Mouse (Mus musculus): ENCODE measurements around the gene Irf2bpl. TPM values are rescaled to one million over a fixed set of nuclear protein-coding genes. Genes with fewer than 3 reads are reported as not detected.

The Irf2bpl gene
- polyA plus RNA-seq, 1 experiment = 59.1 TPM

- Histone ChIP-seq H3K36me3 (ENCODE audit: control insufficient read depth, insufficient read depth) (peaks cover 6% of the 10 kb centered on the region), H3K4me2 (ENCODE audit: low read depth) (peak overlapping the region; percentile 95), H3K79me2 (ENCODE audit: control insufficient read depth, insufficient read depth) (peaks cover 56% of the 10 kb centered on the region), H3K27me3 (ENCODE audit: control insufficient read depth, insufficient read depth, insufficient read length) (no peaks in the 10 kb centered on the region), H3ac (ENCODE audit: control insufficient read depth, insufficient read length) (no peak overlapping the region), H3K4me3 (peak overlapping the region; percentile 94)
- TF ChIP-seq TCF3 (IDR thresholded peaks at IDR 0.05; ENCODE audit: insufficient read length, low read depth) (no peak), MYOD1 (IDR thresholded peaks at IDR 0.05; ENCODE audit: control insufficient read depth in 1 of 3, insufficient read length in 2 of 3, low read depth in 2 of 3) (no peak), MYOG (IDR thresholded peaks at IDR 0.05; ENCODE audit: control insufficient read depth in 1 of 3, insufficient read depth in 1 of 3, insufficient read length in 2 of 3, low read depth in 2 of 3) (no peak), E2F4 (IDR thresholded peaks at IDR 0.05; ENCODE audit: insufficient read depth) (no peak), REST (IDR thresholded peaks at IDR 0.05; ENCODE audit: insufficient read depth, insufficient read length) (no peak)
These were observed 4.4 kb downstream of the Irf2bpl start for GRCm38 (mm10) chr12:86880090-86880723.

GRCm38 (mm10) chr12:86879446-86880085, 5.0 kb downstream of the Irf2bpl start:
- TF ChIP-seq POLR2A (IDR thresholded peaks at IDR 0.05; ENCODE audit: insufficient read length, low read depth) (peak; percentile 13), CEBPB (IDR thresholded peaks at IDR 0.05; ENCODE audit: insufficient read depth, poor library complexity, severe bottlenecking) (no peak), TCF3 (IDR thresholded peaks at IDR 0.05; ENCODE audit: insufficient read length, low read depth) (no peak)
- Histone ChIP-seq H3K36me3 (ENCODE audit: control insufficient read depth, insufficient read depth) (peaks cover 6% of the 10 kb centered on the region), H3K4me3 (peak overlapping the region; percentile 94), H3K4me2 (ENCODE audit: low read depth) (peak overlapping the region; percentile 95), H3ac (ENCODE audit: control insufficient read depth, insufficient read length) (no peak overlapping the region), H3K79me2 (ENCODE audit: control insufficient read depth, insufficient read depth) (peaks cover 53% of the 10 kb centered on the region), H3K27me3 (ENCODE audit: control insufficient read depth, insufficient read depth, insufficient read length) (no peaks in the 10 kb centered on the region)

DNA sequence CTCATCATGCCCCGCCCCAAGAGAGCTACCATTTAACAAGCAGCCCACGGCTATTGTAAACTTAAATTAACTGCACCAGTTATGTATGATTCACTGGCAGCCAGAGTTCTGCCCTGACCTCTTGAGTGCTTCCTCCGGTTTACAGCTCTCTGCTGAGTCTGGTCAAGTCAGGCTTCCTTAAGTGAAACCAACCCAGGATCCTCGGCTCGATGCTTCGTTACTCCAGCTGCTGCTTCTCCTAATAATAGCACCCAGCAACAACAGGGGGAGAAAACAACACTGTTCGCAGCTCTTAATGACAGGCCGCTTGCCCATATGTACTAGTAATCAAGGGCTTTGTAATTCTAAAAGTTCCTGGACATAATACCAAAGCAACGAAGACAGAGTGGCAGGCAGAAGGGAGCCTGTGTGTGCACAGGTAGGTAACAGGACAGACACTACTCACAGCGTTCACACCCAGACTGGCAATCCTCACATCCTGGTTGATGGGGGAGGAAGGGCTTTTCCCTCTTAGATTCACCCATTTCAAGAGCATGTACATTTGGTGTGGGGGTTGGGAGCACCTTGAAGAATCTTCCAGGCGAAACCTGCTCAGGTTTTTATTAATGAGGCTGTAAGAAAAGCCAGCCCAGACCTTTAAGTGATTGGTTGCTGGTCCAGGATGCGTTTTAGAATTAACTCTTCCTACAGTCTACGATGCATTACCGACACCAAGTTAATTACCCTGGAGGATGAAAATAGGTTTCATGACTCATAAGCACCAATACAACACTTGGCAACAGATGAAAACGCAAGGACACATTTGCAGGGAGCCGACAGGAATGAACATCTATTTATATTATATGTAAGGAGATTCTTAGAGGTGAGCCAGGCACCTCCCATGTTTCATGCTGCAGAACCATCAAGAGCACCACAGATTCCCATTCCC, 5.9 kb downstream of the Irf2bpl start:
- Histone ChIP-seq H3K79me2 (ENCODE audit: control insufficient read depth, insufficient read depth) (peaks cover 52% of the 10 kb centered on the region), H3K36me3 (ENCODE audit: control insufficient read depth, insufficient read depth) (peaks cover 6% of the 10 kb centered on the region), H3K27me3 (ENCODE audit: control insufficient read depth, insufficient read depth, insufficient read length) (no peaks in the 10 kb centered on the region), H3ac (ENCODE audit: control insufficient read depth, insufficient read length) (no peak overlapping the region), H3K4me3 (peak overlapping the region; percentile 94), H3K4me2 (ENCODE audit: low read depth) (peak overlapping the region; percentile 95)
- TF ChIP-seq TCF12 (IDR thresholded peaks at IDR 0.05; ENCODE audit: insufficient read depth, poor library complexity, severe bottlenecking) = no peak
- peak in 2 of 3 experiments; percentile 36 to 55 for TF ChIP-seq MYOG (IDR thresholded peaks at IDR 0.05; ENCODE audit: control insufficient read depth in 1 of 3, insufficient read depth in 1 of 3, insufficient read length in 2 of 3, low read depth in 2 of 3)
- TF ChIP-seq TCF3 (IDR thresholded peaks at IDR 0.05; ENCODE audit: insufficient read length, low read depth) = no peak
- no peak for TF ChIP-seq SRF (IDR thresholded peaks at IDR 0.05; ENCODE audit: control insufficient read depth, insufficient read length, low read depth)
- no peak for TF ChIP-seq CEBPB (IDR thresholded peaks at IDR 0.05; ENCODE audit: insufficient read depth, poor library complexity, severe bottlenecking)
- TF ChIP-seq USF1 (IDR thresholded peaks at IDR 0.05; ENCODE audit: low read depth) = no peak
- TF ChIP-seq MYOD1 (IDR thresholded peaks at IDR 0.05; ENCODE audit: control insufficient read depth in 1 of 3, insufficient read length in 2 of 3, low read depth in 2 of 3) = peak in 2 of 3 experiments; percentile 18 to 62
- no peak for TF ChIP-seq REST (IDR thresholded peaks at IDR 0.05; ENCODE audit: insufficient read depth, insufficient read length)
- no peak for TF ChIP-seq E2F4 (IDR thresholded peaks at IDR 0.05; ENCODE audit: insufficient read depth)
- peak; percentile 24 for TF ChIP-seq POLR2A (IDR thresholded peaks at IDR 0.05; ENCODE audit: insufficient read length, low read depth)
- TF ChIP-seq MAX (IDR thresholded peaks at IDR 0.05; ENCODE audit: low read depth) = no peak
- peak; percentile 34 for TF ChIP-seq POLR2AphosphoS2 (IDR thresholded peaks at IDR 0.05; ENCODE audit: insufficient read length, low read depth)

DNA sequence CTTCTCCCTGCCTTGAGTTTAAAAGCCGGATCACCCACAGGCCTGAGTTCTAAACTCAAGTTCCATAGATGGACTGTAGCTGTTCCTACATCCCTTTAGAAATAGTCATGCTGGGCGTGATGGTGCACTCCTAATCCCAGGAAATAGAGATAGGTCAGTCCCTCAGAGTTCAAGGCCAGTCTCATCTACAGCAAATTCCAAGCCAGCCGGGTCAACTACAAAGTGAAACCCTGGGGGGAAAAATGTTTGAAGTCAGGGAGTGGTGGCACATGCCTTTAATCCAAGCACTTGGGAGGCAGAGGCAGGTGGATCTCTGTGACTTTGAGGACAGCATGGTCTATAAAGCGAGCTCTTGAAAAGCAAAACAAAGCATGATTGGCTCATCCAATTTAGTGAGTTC, 7.6 kb downstream of the Irf2bpl start:
- peaks cover 35% of the 10 kb centered on the region for H3K79me2 ChIP-seq (ENCODE audit: control insufficient read depth, insufficient read depth)
- H3ac ChIP-seq (ENCODE audit: control insufficient read depth, insufficient read length) = no peak overlapping the region
- H3K36me3 ChIP-seq (ENCODE audit: control insufficient read depth, insufficient read depth) = peaks cover 6% of the 10 kb centered on the region
- no peaks in the 10 kb centered on the region for H3K27me3 ChIP-seq (ENCODE audit: control insufficient read depth, insufficient read depth, insufficient read length)
- no peak for TF ChIP-seq E2F4 (IDR thresholded peaks at IDR 0.05; ENCODE audit: insufficient read depth)
- no peak for TF ChIP-seq USF1 (IDR thresholded peaks at IDR 0.05; ENCODE audit: low read depth)
- no peak for TF ChIP-seq TCF3 (IDR thresholded peaks at IDR 0.05; ENCODE audit: insufficient read length, low read depth)
- TF ChIP-seq MAX (IDR thresholded peaks at IDR 0.05; ENCODE audit: low read depth) = no peak
- no peak for TF ChIP-seq SRF (IDR thresholded peaks at IDR 0.05; ENCODE audit: control insufficient read depth, insufficient read length, low read depth)
- TF ChIP-seq CEBPB (IDR thresholded peaks at IDR 0.05; ENCODE audit: insufficient read depth, poor library complexity, severe bottlenecking) = no peak
- no peak for TF ChIP-seq TCF12 (IDR thresholded peaks at IDR 0.05; ENCODE audit: insufficient read depth, poor library complexity, severe bottlenecking)
- TF ChIP-seq REST (IDR thresholded peaks at IDR 0.05; ENCODE audit: insufficient read depth, insufficient read length) = no peak
- no peak for TF ChIP-seq MYOG (IDR thresholded peaks at IDR 0.05; ENCODE audit: control insufficient read depth in 1 of 3, insufficient read depth in 1 of 3, insufficient read length in 2 of 3, low read depth in 2 of 3)
- no peak for TF ChIP-seq POLR2AphosphoS2 (IDR thresholded peaks at IDR 0.05; ENCODE audit: insufficient read length, low read depth)
- no peak for TF ChIP-seq POLR2A (IDR thresholded peaks at IDR 0.05; ENCODE audit: insufficient read length, low read depth)
- TF ChIP-seq MYOD1 (IDR thresholded peaks at IDR 0.05; ENCODE audit: control insufficient read depth in 1 of 3, insufficient read length in 2 of 3, low read depth in 2 of 3) = no peak
- no peak overlapping the region for H3K4me3 ChIP-seq
- no peak overlapping the region for H3K4me2 ChIP-seq (ENCODE audit: low read depth)

All from myocyte (in vitro differentiated cells).